Mouse (Mus musculus): Measurements from ENCODE around the gene Mybpc3.
"Not testable (repeated sequence)": the region's sequence is repeated elsewhere in the genome, so short reads cannot be mapped to it uniquely, and the experiment has no call there.

The Mybpc3 gene

GRCm38 (mm10) chr2:91088987-91089386 is 29.0 kb upstream of the Mybpc3 start:
- no peak for DNase-seq

GRCm38 (mm10) chr2:91090208-91090607 is 27.7 kb upstream of the Mybpc3 start:
- no peak for DNase-seq

- DNase-seq: no peak
Observed at GRCm38 (mm10) chr2:91090827-91091226, 27.1 kb upstream of the Mybpc3 start.

GRCm38 (mm10) chr2:91096524-91096923 is 21.4 kb upstream of the Mybpc3 start:
- DNase-seq: no peak

GRCm38 (mm10) chr2:91097015-91097414 is 20.9 kb upstream of the Mybpc3 start:
- no peak for DNase-seq

- DNase-seq: no peak
Observed at GRCm38 (mm10) chr2:91098156-91098555, 19.8 kb upstream of the Mybpc3 start.

- DNase-seq: peak; percentile 81
Observed at GRCm38 (mm10) chr2:91101124-91101740, 16.7 kb upstream of the Mybpc3 start.

- no peak for DNase-seq
Observed at GRCm38 (mm10) chr2:91108156-91108555, 9.8 kb upstream of the Mybpc3 start.

GRCm38 (mm10) chr2:91109241-91109640 is 8.7 kb upstream of the Mybpc3 start:
- no peak for DNase-seq

- no peak for DNase-seq
Observed at GRCm38 (mm10) chr2:91109807-91110385, 8.0 kb upstream of the Mybpc3 start.

GRCm38 (mm10) chr2:91110429-91110828 is 7.5 kb upstream of the Mybpc3 start:
- no peak for DNase-seq

GRCm38 (mm10) chr2:91111832-91112231 is 6.1 kb upstream of the Mybpc3 start:
- DNase-seq: not testable (repeated sequence)

GRCm38 (mm10) chr2:91112491-91112890 is 5.5 kb upstream of the Mybpc3 start:
- no peak for DNase-seq

- no peak for DNase-seq
Observed at GRCm38 (mm10) chr2:91113334-91113733, 4.6 kb upstream of the Mybpc3 start.

GRCm38 (mm10) chr2:91113852-91114251 is 4.1 kb upstream of the Mybpc3 start:
- DNase-seq: no peak

GRCm38 (mm10) chr2:91114781-91115577 is 3.0 kb upstream of the Mybpc3 start:
- peak; percentile 95 for DNase-seq

- peak; percentile 29 for DNase-seq
Observed at GRCm38 (mm10) chr2:91115578-91115970, 2.4 kb upstream of the Mybpc3 start.

GRCm38 (mm10) chr2:91116842-91117241 is 1.1 kb upstream of the Mybpc3 start:
- no peak for DNase-seq

GRCm38 (mm10) chr2:91118647-91119046 is 703 bp downstream of the Mybpc3 start:
- peak; percentile 74 for DNase-seq

- peak; percentile 90 for DNase-seq
Observed at GRCm38 (mm10) chr2:91119061-91119460, 1.1 kb downstream of the Mybpc3 start.

- DNase-seq: peak; percentile 98
Observed at GRCm38 (mm10) chr2:91119551-91119950, 1.6 kb downstream of the Mybpc3 start.

GRCm38 (mm10) chr2:91120261-91120671 is 2.3 kb downstream of the Mybpc3 start:
- peak; percentile 69 for DNase-seq

GRCm38 (mm10) chr2:91121011-91121410 is 3.1 kb downstream of the Mybpc3 start:
- no peak for DNase-seq

- no peak for DNase-seq
Observed at GRCm38 (mm10) chr2:91121497-91121896, 3.6 kb downstream of the Mybpc3 start.

All from cerebellum, adult 11-12 months (tissue).